Mouse (Mus musculus): ENCODE results near the gene Pla2g6. TPM values are rescaled to one million over a fixed set of nuclear protein-coding genes. Genes with fewer than 3 reads are reported as not detected.
A peak's percentile ranks its signal among the peaks of the same experiment; 100 is the strongest.

Pla2g6 gene
- total RNA-seq, 2 experiments from 2014 or later: 13.0 to 15.3 TPM

DNA sequence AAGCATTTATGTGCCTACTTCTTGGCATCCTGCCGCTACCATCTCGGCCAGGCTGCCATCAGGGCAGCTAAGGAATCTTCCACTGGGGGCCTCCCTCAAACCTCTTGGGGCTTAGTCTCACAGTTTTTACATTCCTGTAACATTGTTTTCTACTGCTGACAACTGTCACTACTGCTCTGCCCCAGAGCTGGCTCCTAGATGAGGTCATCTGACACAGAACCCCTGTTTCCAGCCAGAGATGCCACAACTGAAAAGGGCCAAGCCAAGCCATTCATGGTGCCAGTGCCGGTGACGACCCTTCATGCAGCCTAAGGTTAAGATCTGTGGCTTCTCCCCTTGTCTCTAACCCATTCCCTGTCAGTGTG lies 4.4 kb downstream of the Pla2g6 start:
- no peak for ATAC-seq (replicated peaks; ENCODE audit: poor library complexity, severe bottlenecking)

- ATAC-seq (replicated peaks; ENCODE audit: poor library complexity, severe bottlenecking): peak; percentile 60
These were observed 5.0 kb downstream of the Pla2g6 start for GRCm38 (mm10) chr15:79322991-79323790.

DNA sequence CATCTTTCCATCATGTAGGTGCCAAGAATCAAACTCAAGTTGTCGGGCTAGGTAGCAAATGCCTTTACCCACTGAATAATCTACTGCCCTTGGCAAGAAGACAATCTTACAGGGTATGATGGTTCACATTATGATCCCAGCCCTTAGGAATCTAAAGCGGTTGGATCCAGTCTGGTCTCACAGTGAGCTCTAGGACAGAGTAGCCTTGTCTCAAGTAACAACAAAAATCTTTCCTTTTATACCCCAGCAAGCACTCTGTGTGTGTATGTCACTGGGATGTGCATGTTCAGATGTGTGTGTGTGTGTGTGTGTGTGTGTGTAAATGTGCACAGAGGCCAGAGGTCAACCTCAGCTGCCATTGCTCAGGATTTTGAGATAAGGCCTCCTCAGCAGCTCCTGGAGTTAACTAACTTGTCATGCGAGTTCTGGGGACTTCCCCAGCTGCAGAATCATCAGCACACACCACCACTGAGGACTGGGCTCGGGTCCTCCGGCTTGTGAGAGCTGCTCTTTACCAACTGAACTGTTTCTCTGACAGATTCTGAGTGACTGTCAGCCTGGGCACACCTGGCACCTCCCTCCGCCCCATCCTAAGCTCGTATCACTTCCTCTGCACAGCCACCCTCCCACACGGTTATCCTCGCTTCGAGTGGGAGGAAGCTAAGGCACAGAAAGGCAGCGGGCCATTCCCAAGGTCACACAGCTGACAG lies 5.8 kb downstream of the Pla2g6 start:
- ATAC-seq (replicated peaks; ENCODE audit: poor library complexity, severe bottlenecking): no peak

DNA sequence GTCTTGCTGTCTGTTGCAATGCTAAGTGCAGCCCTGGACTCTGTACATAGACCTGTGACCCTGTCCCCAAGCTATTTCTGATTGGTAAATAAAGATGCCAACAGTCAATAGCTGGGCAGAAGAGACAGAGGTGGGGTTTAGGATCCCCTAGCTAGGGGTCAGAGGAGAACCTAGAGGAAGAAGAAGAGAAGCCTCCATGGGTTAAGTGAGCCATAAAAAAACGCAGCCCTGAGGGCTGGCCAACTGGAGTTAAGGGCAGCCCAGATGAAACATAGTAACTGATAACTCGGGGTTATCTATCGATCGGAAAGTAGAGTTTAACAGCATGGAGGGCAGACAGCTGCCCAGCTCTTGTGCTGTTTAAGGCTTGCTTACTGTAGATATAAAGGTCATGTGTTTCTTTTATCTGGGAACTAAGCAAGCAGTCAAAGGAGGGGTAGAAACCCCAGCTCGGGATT lies 6.4 kb downstream of the Pla2g6 start:
- no peak for ATAC-seq (replicated peaks; ENCODE audit: poor library complexity, severe bottlenecking)

- ATAC-seq (replicated peaks; ENCODE audit: poor library complexity, severe bottlenecking): no peak
These were observed 14.3 kb downstream of the Pla2g6 start for GRCm38 (mm10) chr15:79313848-79314369.

DNA sequence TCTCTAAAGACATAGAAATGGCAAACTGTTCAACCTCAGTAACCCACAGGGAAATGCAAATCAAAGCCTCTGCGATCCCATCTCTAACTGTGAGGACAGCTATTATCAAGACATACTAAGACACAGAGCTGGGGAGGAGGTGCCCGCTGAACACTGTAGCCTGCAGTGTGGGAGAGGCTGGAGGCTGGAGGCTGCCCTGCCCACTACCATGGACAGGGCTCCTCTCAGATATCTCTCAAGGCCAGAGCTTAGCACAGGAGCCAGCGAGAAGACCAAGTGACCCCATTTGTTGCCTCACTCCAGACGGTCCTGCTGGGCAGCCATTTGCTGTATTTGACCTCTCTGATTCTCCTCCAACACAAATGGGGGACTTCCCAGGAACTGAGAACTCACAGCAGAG lies 20.3 kb downstream of the Pla2g6 start:
- no peak for ATAC-seq (replicated peaks; ENCODE audit: poor library complexity, severe bottlenecking)

DNA sequence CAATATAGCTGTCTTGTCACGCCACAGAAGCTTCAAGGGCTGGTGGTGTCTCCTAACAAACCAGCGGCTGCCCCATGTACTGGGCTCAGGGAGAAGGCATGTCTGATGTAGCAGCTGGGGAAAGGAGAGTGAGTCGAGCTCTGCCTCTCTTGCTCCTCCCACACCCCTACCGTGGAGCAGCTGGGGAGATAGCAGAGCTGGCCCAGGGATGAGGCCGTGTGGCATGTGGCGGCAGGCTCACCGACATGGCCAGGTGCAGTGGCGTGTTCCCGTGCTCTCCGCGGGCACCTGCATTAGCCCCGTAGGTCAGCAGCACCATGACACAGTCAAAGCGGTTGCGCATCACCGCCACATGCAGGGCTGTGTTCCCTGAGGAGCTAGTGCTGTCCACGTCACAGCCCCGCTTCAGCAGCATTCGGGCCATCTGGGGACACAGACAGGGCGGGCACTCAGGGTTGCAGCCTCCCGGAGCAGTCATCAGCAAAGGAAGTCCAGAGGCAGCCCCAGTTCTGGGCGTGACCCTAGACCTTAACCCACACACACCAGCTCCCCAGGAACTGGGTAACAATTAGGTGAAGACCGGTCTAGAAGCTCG lies 22.1 kb downstream of the Pla2g6 start:
- no peak for ATAC-seq (replicated peaks; ENCODE audit: poor library complexity, severe bottlenecking)

GRCm38 (mm10) chr15:79304832-79305231 lies 23.4 kb downstream of the Pla2g6 start:
- ATAC-seq (replicated peaks; ENCODE audit: poor library complexity, severe bottlenecking): no peak

- no peak for ATAC-seq (replicated peaks; ENCODE audit: poor library complexity, severe bottlenecking)
These were observed 24.5 kb downstream of the Pla2g6 start for GRCm38 (mm10) chr15:79303725-79304124.

DNA sequence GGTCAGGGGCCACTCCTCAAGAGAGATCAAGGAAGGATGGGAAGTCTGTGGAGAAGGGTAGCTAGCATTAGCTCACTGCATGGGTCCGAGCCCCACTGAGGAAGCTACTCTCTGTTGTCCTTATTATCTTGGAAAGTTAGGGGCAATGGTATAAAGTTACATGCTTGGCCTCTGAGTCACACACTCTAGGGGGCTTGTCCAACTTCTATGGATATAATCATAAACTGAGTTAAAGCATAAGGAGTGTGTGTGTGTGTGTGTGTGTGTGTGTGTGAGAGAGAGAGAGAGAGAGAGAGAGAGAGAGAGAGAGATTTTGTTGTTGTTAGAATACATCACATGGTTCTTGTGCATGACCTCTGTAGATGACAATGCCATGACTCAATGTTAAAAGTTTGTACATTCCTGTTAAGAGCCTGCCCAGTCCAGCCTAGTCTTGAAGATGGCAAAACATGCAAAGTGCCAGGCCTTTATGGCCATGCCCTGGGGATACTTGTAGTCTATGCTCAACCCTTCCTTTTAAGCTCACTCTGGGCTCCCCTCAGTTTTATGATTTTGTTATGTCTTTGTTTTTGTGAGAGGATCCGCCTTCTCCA lies 28.5 kb downstream of the Pla2g6 start:
- no peak for ATAC-seq (replicated peaks; ENCODE audit: poor library complexity, severe bottlenecking)

DNA sequence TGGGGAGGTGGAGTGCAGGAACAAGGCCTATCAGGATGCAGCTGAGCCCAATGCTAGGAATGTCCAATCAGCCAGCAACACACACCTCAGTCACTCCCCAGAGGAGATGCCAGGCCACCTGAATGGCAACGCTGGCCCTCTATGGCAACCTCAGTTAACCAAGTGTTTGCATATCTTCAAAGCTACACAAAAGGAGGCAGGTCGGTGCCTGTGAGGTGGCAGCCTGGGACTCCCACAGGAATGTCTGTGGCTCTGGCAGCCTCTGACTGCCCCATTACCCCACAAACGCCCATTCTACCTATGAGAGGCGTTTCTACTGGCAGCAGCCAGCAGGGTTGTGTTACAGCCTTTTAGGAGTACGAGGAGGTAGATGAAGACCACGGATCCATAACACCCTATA lies 29.6 kb downstream of the Pla2g6 start:
- ATAC-seq (replicated peaks; ENCODE audit: poor library complexity, severe bottlenecking): no peak

DNA sequence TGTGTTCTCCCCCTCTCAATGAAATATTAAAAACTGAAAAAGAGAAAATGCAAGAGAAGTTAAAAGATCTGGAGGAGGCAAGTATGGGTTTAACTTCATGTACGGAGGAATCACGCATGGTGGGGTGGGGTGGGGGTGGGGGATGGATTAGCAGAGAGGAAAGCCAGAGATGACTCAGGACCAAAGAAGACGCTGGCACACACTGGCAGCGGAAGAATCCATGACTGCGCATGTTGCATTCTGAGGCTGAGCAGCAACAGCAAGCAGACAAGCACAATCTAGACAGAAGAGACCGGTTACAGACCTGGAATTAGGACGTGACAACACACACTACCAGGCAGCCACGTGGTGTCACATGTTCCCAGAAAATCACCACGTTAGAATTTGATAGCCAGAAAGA lies 35.4 kb downstream of the Pla2g6 start:
- no peak for ATAC-seq (replicated peaks; ENCODE audit: poor library complexity, severe bottlenecking)

- ATAC-seq (replicated peaks; ENCODE audit: poor library complexity, severe bottlenecking): no peak
These were observed 37.9 kb downstream of the Pla2g6 start for GRCm38 (mm10) chr15:79290340-79290739.

GRCm38 (mm10) chr15:79289441-79289840 lies 38.7 kb downstream of the Pla2g6 start:
- no peak for ATAC-seq (replicated peaks; ENCODE audit: poor library complexity, severe bottlenecking)

DNA sequence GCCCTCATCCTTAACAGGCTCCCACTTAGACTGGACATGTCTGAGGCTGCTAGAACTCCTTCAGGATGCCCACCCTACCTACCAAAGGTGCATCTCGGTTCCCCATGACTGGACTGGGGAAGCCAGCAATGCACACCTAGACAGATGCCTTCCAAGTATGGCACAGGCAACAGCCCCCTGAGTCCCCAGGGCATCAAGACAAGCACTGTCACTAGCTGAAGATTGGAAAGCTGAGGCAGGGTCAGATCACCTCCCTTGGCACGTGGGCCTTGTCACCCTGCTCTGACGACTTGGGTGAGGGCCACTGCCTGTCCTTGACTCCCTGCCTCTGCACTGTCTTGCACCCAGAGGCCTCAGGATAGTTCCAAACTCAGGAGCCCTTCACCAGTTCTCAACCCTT lies 39.8 kb downstream of the Pla2g6 start:
- ATAC-seq (replicated peaks; ENCODE audit: poor library complexity, severe bottlenecking): no peak

GRCm38 (mm10) chr15:79287091-79287490 lies 41.1 kb downstream of the Pla2g6 start:
- ATAC-seq (replicated peaks; ENCODE audit: poor library complexity, severe bottlenecking): no peak

- no peak for ATAC-seq (replicated peaks; ENCODE audit: poor library complexity, severe bottlenecking)
These were observed 42.0 kb downstream of the Pla2g6 start for GRCm38 (mm10) chr15:79286141-79286540.

GRCm38 (mm10) chr15:79285399-79285798 lies 42.8 kb downstream of the Pla2g6 start, which contains the start of gene Baiap2l2:
Baiap2l2 (minus strand) TSS chr15:79285537.
- no peak for ATAC-seq (replicated peaks; ENCODE audit: poor library complexity, severe bottlenecking)

DNA sequence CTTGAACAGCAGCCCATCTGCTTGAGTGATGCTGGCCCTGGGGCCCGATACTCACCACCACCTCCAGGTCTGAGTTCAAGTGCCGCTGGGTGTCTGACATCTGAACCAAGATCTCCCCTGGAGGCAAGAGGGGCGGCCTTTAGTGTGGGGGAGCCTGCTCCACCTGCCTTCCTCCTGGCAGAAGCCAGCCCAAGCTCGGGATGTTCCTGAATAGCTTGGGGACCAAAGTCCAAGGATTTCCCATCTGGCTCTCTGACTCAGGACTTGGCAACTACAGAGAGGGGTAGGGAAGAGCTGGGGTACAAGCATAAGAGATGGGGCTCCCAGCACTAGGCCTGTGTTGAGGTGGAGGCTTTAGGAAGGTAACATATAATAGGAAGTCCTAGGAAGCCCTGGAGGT lies 44.8 kb downstream of the Pla2g6 start:
- no peak for ATAC-seq (replicated peaks; ENCODE audit: poor library complexity, severe bottlenecking)

GRCm38 (mm10) chr15:79282434-79282833 lies 45.8 kb downstream of the Pla2g6 start:
- no peak for ATAC-seq (replicated peaks; ENCODE audit: poor library complexity, severe bottlenecking)

DNA sequence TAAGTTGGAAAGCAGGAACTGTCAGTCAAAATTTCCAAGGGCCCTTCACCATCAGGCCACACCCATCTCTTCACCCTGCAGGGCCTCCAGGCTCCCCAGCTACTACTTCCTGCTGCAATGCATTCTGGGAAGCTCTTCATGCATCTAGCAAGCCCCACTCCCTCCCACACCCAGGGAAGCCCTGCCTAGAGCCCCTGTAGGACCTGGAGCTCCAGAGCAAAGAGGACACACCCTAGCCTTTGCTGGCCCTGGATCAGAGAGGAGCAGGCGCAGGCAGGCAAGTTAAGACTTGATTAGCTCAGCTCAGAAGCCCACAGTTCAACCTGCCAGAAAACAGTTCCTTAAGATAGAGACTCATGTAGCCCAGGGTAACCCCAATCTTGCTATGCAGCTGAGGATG lies 46.8 kb downstream of the Pla2g6 start:
- ATAC-seq (replicated peaks; ENCODE audit: poor library complexity, severe bottlenecking): peak; percentile 59
